In the genomic region with DNA sequence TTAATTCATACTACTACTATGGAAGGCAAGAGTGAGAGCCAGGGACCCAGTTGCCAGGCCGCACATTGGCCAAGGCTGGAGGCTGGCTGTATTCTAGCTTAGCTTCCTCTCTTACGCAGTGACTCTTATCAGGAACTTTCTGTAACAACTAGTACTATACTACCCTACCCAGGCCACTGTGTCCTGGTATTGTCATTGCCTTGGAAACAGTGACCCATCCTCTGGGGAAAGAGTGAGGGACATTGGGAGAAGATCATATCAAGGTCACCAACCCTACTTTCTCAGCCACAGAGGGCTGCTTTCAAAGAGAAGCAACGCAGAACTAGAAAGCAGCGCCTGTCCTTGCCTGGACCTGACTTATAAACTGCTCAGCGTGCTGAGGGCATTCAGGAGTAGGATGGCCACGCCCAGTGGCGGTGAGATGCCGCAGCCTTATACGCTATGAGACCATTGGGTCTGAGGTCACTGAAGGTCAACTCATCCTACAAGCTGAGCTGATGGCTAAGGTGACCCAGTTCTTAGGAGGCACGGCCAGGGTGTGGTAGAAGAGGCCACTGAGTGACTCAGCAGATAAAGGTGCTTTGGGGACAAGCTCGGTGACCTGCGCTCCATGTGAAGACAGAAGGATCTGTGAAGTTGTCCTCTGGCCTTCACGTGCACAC, we compare ENCODE assay signal across 17 mouse cellular contexts.
DNase-seq lines count a peak whose midpoint lies in the region; ATAC-seq and TF ChIP-seq lines count a peak whose summit lies in the region.
"Had no signal": no experiment of that assay in that cellular context is flagged by ENCODE, and none has a peak within 500 bp of the region (broad histone marks: within the 10 kb centered on the region; RNA-seq: fewer than 3 reads in every experiment).

No protein-coding gene starts in this region.

- no peaks in the 10 kb centered on the region for H3K9me3 ChIP-seq in forebrain, embryonic 13.5 days (replicated peaks)
- H3K9me3 ChIP-seq in forebrain, embryonic 16.5 days (ENCODE audit: control insufficient read depth, low read length): no peaks in the 10 kb centered on the region
- H3K9me3 ChIP-seq in midbrain, embryonic 10.5 days (replicated peaks): no peaks in the 10 kb centered on the region
- H3K9me3 ChIP-seq in midbrain, embryonic 16.5 days (replicated peaks; ENCODE audit: control insufficient read depth, low read length, poor library complexity, severe bottlenecking): no peaks in the 10 kb centered on the region
- H3K9me3 ChIP-seq in stomach, postnatal 0 days (ENCODE audit: control insufficient read depth, low read length): no peaks in the 10 kb centered on the region
- H3K9me3 ChIP-seq: embryonic facial prominence, embryonic 12.5 days had no signal

- no peak for TF ChIP-seq CTCF in stomach, postnatal 0 days (IDR thresholded peaks at IDR 0.05; ENCODE audit: low read depth)

- H3K4me2 ChIP-seq in forebrain, embryonic 13.5 days: no peak overlapping the region
- no peak overlapping the region for H3K4me2 ChIP-seq in forebrain, embryonic 16.5 days (ENCODE audit: low read length)
- H3K4me2 ChIP-seq in midbrain, embryonic 16.5 days (ENCODE audit: low read length): no peak overlapping the region
- H3K4me2 ChIP-seq in stomach, postnatal 0 days (replicated peaks; ENCODE audit: low read depth): no peak overlapping the region
- H3K4me2 ChIP-seq: embryonic facial prominence, embryonic 12.5 days had no signal

- H3K4me3 ChIP-seq in forebrain, embryonic 13.5 days: no peak overlapping the region
- H3K4me3 ChIP-seq in forebrain, embryonic 16.5 days (replicated peaks; ENCODE audit: low read length): no peak overlapping the region
- H3K4me3 ChIP-seq in midbrain, embryonic 10.5 days: no peak overlapping the region
- H3K4me3 ChIP-seq in midbrain, embryonic 16.5 days (ENCODE audit: low read depth, low read length): no peak overlapping the region
- H3K4me3 ChIP-seq in brown adipose tissue, adult 24 weeks (ENCODE audit: insufficient read depth, low read depth, low read length): no peak overlapping the region
- H3K4me3 ChIP-seq in stomach, postnatal 0 days (ENCODE audit: low read depth, low read length): no peak overlapping the region
- H3K4me3 ChIP-seq: embryonic facial prominence, embryonic 12.5 days had no signal

- no peak for DNase-seq in midbrain, embryonic 10.5 days (ENCODE audit: low spot score)
- DNase-seq in stomach, postnatal 0 days (ENCODE audit: low spot score): no peak
- DNase-seq in cerebellum, adult 11 months: no peak
- DNase-seq in thymus, adult 18-20 months: no peak
- DNase-seq: adrenal gland, adult 2 months; cerebellum, adult 9-10 months; gastrocnemius, postnatal 14 days; heart, postnatal 4 days; kidney, adult 9 months; kidney, postnatal 36 days; lung, adult 18-20 months had no signal

- H3K27ac ChIP-seq in forebrain, embryonic 13.5 days: 0 out of 2 replicates have a peak overlapping the region, but pooled peaks have one; percentile 25
- no peak overlapping the region for H3K27ac ChIP-seq in forebrain, embryonic 16.5 days (ENCODE audit: low read length)
- H3K27ac ChIP-seq in midbrain, embryonic 10.5 days (replicated peaks): peak overlapping the region; percentile 95; the same call in 1 of the 2 replicates
- H3K27ac ChIP-seq in midbrain, embryonic 16.5 days (ENCODE audit: low read length): no peak overlapping the region
- peak overlapping the region; percentile 35 for H3K27ac ChIP-seq in brown adipose tissue, adult 24 weeks (replicated peaks; ENCODE audit: low read depth, low read length)
- H3K27ac ChIP-seq in stomach, postnatal 0 days (replicated peaks): no peak overlapping the region
- H3K27ac ChIP-seq: embryonic facial prominence, embryonic 12.5 days; macrophage had no signal

- H3K4me1 ChIP-seq in forebrain, embryonic 13.5 days: peaks cover 47% of the 10 kb centered on the region
- peaks cover 13% of the 10 kb centered on the region for H3K4me1 ChIP-seq in forebrain, embryonic 16.5 days (replicated peaks; ENCODE audit: control insufficient read depth, insufficient read depth, low read length)
- H3K4me1 ChIP-seq in midbrain, embryonic 10.5 days: peaks cover 85% of the 10 kb centered on the region
- H3K4me1 ChIP-seq in midbrain, embryonic 16.5 days (ENCODE audit: control insufficient read depth, insufficient read depth, low read length): peaks cover 8% of the 10 kb centered on the region
- H3K4me1 ChIP-seq in brown adipose tissue, adult 24 weeks (ENCODE audit: control insufficient read depth, insufficient read depth, insufficient read length, low read length): peaks cover 22% of the 10 kb centered on the region
- H3K4me1 ChIP-seq in stomach, postnatal 0 days (replicated peaks; ENCODE audit: control insufficient read depth, insufficient read depth): 0 out of 2 replicates have a peak, but pooled peaks cover 1% of the 10 kb centered on the region

- WGBS in forebrain, embryonic 13.5 days: 92% methylated on average over 13 of the region's 13 CpGs
- WGBS in forebrain, embryonic 16.5 days: 86% methylated on average over 13 of the region's 13 CpGs
- 93% methylated on average over 13 of the region's 13 CpGs for WGBS in midbrain, embryonic 10.5 days
- WGBS in midbrain, embryonic 16.5 days: 93% methylated on average over 13 of the region's 13 CpGs
- WGBS in stomach, postnatal 0 days: 77% methylated on average over 13 of the region's 13 CpGs

- no peak for TF ChIP-seq EP300 in stomach, postnatal 0 days (optimal IDR thresholded peaks at IDR 0.05)

- H3K27me3 ChIP-seq in forebrain, embryonic 13.5 days: no peaks in the 10 kb centered on the region; the same call in none of the 2 replicates
- no peaks in the 10 kb centered on the region for H3K27me3 ChIP-seq in forebrain, embryonic 16.5 days (replicated peaks; ENCODE audit: control insufficient read depth, insufficient read depth, low read length)
- H3K27me3 ChIP-seq in midbrain, embryonic 10.5 days (ENCODE audit: low read depth, poor library complexity, severe bottlenecking): peaks cover 74% of the 10 kb centered on the region
- no peaks in the 10 kb centered on the region for H3K27me3 ChIP-seq in midbrain, embryonic 16.5 days (ENCODE audit: control insufficient read depth, insufficient read depth, low read depth, low read length)
- H3K27me3 ChIP-seq in stomach, postnatal 0 days (ENCODE audit: control insufficient read depth, insufficient read depth, low read length): no peaks in the 10 kb centered on the region; the same call in 1 of the 2 replicates
- H3K27me3 ChIP-seq: embryonic facial prominence, embryonic 12.5 days had no signal

- H3K9ac ChIP-seq in forebrain, embryonic 13.5 days: no peak overlapping the region
- no peak overlapping the region for H3K9ac ChIP-seq in forebrain, embryonic 16.5 days (replicated peaks; ENCODE audit: low read depth, low read length)
- H3K9ac ChIP-seq in midbrain, embryonic 16.5 days (ENCODE audit: low read depth, low read length): no peak overlapping the region
- H3K9ac ChIP-seq in stomach, postnatal 0 days (ENCODE audit: low read length): no peak overlapping the region
- H3K9ac ChIP-seq: embryonic facial prominence, embryonic 12.5 days had no signal

- H3K36me3 ChIP-seq in forebrain, embryonic 13.5 days (ENCODE audit: poor library complexity, severe bottlenecking): no peaks in the 10 kb centered on the region
- H3K36me3 ChIP-seq in forebrain, embryonic 16.5 days (ENCODE audit: control insufficient read depth, insufficient read depth): no peaks in the 10 kb centered on the region
- no peaks in the 10 kb centered on the region for H3K36me3 ChIP-seq in midbrain, embryonic 10.5 days
- H3K36me3 ChIP-seq in midbrain, embryonic 16.5 days (ENCODE audit: control insufficient read depth, insufficient read depth, low read length): no peaks in the 10 kb centered on the region
- no peaks in the 10 kb centered on the region for H3K36me3 ChIP-seq in stomach, postnatal 0 days (ENCODE audit: control insufficient read depth, insufficient read depth, low read length)
- H3K36me3 ChIP-seq: embryonic facial prominence, embryonic 12.5 days had no signal

- ATAC-seq in forebrain, embryonic 13.5 days: no peak
- ATAC-seq in forebrain, embryonic 16.5 days: no peak
- no peak for ATAC-seq in midbrain, embryonic 16.5 days
- ATAC-seq in stomach, postnatal 0 days (ENCODE audit: low FRiP score, low TSS enrichment): peak; percentile 4; the same call in 1 of the 2 replicates

Comparison
In these comparisons a context has a peak if more than half of its experiments do, and no peak if none do; other contexts are left out.
1. H3K27ac ChIP-seq: peak in forebrain, embryonic 13.5 days (single experiment), midbrain, embryonic 10.5 days (single experiment) and brown adipose tissue, adult 24 weeks (single experiment); none in forebrain, embryonic 16.5 days (single experiment), midbrain, embryonic 16.5 days (single experiment) and stomach, postnatal 0 days (single experiment).